Mouse (Mus musculus) bone marrow, adult 2 months (tissue): ENCODE results near the gene Sprr2a1. TPM values are rescaled to one million over a fixed set of nuclear protein-coding genes. Genes with fewer than 3 reads are reported as not detected.
"Not testable (repeated sequence)": the region's sequence is repeated elsewhere in the genome, so short reads cannot be mapped to it uniquely, and the experiment has no call there.

Experiments used
- H3K27ac ChIP-seq: fragments of 200-500 bp; 2 replicates; pipeline ENCODE4 v1.5.1; 2012; ENCODE audit warnings: low read depth, mild to moderate bottlenecking, control low read depth, inconsistent platforms, low read length; ENCODE audit not compliant: control insufficient read depth, poor library complexity, insufficient read depth
- H3K4me1 ChIP-seq: fragments of 200-500 bp; 2 replicates; pipeline ENCODE4 v1.6.1; 2011; ENCODE audit warnings: low read length; ENCODE audit not compliant: control insufficient read depth, insufficient read depth
- H3K4me3 ChIP-seq: fragments of 200-500 bp; replicated peaks from 2 replicates; pipeline ENCODE3; 2011; ENCODE audit warnings: mild to moderate bottlenecking, low read depth, low read length, control low read depth; ENCODE audit not compliant: control insufficient read depth
- CTCF ChIP-seq: fragments of 200-500 bp; IDR thresholded peaks from 2 replicates; pipeline ENCODE4 v1.5.1; 2011; ENCODE audit warnings: low read length, control low read depth; ENCODE audit not compliant: control insufficient read depth, insufficient read depth
- POLR2A ChIP-seq: fragments of 200-500 bp; IDR thresholded peaks from 2 replicates; pipeline ENCODE4 v1.6.1; 2011; ENCODE audit warnings: low read depth, mild to moderate bottlenecking, control low read depth, low read length, borderline replicate concordance; ENCODE audit not compliant: control insufficient read depth
- WGBS: fragments of 180-500 bp; shearing (Covaris S2); methylation state at CpG from one replicate; pipeline ENCODE4 v1.1.7; 2018; 5-methylcytosine and 5-hydroxymethylcytosine counted together
- polyA plus RNA-seq: library from polyadenylated mRNA; stranded (reverse); fragments of >200 nt; gene quantifications from 2 replicates; pipeline ENCODE4 v1.2.4, GENCODE M21; 2011; ENCODE audit warnings: low replicate concordance; ENCODE audit not compliant: missing spikeins, insufficient read depth, insufficient read length

Gene Sprr2a1
- polyA plus RNA-seq, result not detected in 2 replicates

DNA sequence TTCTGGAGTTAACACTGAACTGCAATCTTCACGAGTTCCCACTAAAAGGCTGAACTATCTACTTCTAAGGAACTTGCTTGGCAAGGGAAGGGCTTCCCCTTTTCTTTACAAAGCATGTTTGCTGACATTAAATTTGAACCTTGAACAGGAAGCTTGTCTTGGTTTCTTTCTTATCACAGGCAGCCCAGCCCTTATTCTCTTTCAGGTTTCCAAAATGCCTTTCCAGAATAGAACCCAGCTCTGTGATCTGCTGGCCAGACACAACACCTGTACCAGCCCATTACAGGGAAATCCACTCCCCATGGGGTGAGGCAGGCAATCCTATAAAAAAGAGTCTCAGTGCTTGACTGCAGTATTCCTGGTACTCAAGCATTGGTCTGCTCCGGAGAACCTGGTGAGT is at the start of gene Sprr2a1, which contains the start of gene Sprr2a2:
Gene Sprr2a1, plus strand, starts transcription at position 231 of the 400 bp plus-strand sequence.
Gene Sprr2a2, plus strand, starts transcription at position 352 of the 400 bp plus-strand sequence.
- not testable (repeated sequence) for H3K27ac ChIP-seq, H3K4me3 ChIP-seq, H3K4me1 ChIP-seq
- no CpG with 5 or more reads among the region's 2 CpGs for WGBS

DNA sequence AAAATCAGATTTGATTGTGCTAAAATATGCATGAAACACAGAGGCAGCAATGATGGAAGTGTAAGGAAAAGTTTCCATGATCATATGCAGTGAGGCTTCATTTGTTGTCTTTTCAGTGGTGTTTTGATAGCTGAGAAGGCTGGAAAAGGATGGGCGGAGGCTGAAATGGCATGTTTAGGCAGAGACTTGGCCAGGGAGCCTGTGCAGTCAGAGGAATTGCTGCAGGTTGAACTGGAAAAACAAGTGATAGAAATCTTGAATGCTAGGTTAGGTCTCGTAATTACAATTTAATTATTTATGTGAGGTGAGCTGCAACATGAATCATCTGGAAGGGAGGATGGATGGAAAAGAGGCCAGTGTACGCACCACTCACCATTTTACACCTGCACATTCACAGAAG is 45.8 kb upstream of the Sprr2a1 start:
- TF ChIP-seq POLR2A, result no peak
- no peak for TF ChIP-seq CTCF
- WGBS, result 82% methylated on average over 3 of the region's 3 CpGs
- no peaks in the 10 kb centered on the region for H3K4me1 ChIP-seq
- no peak overlapping the region for H3K27ac ChIP-seq
- H3K4me3 ChIP-seq, result no peak overlapping the region

DNA sequence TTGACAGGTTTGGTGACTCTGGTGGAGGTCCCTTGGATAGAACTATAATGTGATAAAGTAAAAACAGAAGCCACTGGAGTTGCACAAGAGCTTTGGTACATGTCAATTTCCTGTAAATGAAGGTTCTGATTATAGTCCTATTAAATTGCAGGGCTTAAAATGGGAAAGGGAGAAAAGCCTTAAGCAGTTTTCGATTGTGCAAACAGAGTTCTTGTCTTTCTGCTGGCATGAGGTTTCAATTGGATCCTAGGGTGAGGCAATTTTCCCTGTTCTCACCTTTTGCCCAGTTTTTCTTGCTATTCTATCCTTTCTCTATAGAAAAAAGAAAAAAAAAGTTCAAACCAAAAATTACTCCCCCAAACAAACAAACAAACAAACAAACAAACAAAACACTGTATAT is 38.7 kb upstream of the Sprr2a1 start:
- H3K4me1 ChIP-seq, result no peaks in the 10 kb centered on the region
- TF ChIP-seq POLR2A, result no peak
- TF ChIP-seq CTCF, result no peak
- H3K27ac ChIP-seq, result no peak overlapping the region
- WGBS, result 74% methylated on average over 1 of the region's 1 CpGs
- no peak overlapping the region for H3K4me3 ChIP-seq

DNA sequence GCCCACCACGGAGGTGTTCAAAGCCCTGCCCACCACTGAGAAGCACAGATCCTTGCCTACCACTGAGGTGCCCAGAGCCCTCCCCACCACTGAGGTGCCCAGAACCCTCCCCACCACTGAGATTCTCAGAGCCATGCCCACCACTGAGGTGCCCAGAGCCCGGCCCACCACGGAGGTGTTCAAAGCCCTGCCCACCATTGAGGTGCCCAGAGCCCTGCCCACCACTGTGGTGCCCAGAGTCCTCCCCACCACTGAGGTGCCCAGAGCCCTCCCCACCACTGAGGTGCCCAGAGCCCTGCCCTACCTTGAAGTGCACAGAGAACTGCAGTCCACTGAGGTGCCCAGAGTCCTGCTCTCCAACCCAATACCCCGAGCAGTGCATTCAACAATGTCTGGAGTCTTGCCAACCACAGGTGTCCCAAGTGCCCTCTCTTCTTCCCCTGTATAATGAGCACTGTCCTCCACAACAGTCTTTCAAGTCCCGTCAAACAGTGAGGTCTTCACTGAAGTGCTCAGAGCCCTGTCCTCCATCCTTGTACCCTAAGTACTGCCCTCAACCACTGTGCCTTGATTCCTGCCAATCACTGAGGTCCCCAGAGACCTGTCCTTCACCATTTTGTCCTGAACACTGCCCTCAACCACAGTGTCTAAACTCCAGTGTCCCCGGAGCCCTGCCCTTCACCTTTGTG is 19.9 kb upstream of the Sprr2a1 start:
- Histone ChIP-seq H3K4me1 (no peaks in the 10 kb centered on the region), H3K4me3 (no peak overlapping the region), H3K27ac (no peak overlapping the region)
- TF ChIP-seq CTCF (no peak), POLR2A (no peak)
- 77% methylated on average over 6 of the region's 6 CpGs for WGBS

DNA sequence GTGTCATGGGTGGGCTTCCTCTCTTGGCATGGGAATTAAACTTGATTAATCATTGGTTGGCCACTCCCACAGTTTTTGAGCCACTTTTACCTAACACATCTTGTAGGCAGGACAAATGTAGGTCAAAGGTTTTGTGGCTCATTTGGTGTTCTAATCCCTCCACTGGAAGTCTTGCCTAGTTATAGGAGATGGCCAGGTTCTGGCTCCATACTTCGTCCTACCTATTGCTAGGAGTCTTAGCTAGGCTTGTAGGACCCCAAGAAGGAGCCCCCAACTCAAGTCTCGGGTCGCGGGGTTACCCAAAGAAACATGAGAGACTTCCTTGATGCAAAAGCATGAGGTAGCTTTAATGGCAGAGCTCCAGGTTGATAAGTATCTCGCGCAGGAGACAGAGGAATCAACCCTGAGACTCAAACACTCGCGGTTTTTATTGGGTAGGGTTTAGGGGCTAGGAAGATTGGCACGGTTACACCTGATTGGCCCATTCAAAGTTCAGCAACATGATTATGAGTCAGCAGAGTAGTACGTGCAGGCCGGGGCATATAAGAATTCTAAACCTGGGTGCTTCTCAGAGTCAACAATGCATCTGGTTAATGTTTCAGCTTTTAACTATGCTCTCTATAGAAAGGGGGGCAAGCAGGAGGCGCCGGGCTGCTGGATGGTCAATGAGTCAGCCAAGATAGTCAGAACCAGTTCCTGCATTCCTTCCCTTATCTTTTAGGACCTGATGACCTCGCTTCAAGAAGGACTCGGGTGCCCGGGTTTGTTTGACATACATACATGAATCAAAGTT is 4.3 kb upstream of the Sprr2a1 start:
- not testable (repeated sequence) for H3K27ac ChIP-seq, H3K4me1 ChIP-seq, H3K4me3 ChIP-seq
- WGBS, result no CpG with 5 or more reads among the region's 16 CpGs

DNA sequence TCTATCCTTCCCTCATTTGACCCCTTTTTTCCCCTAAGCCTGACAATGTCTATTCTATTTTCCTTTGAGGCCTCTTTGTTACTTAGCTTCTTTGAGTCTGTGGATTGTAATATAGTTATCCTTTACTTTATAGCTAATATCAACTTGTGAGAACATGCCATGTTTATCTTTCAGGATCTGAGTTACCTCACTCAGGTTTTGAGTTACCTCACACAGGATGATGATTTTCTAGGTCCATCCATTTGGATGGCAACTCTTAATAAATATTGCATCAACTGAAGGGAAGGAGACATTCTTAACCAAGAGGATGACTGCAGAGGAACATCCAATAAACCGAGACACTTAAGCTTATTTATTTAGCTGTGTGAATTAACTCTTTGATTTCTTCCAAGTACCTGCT is 3.5 kb upstream of the Sprr2a1 start:
- no CpG with 5 or more reads among the region's 1 CpGs for WGBS
- not testable (repeated sequence) for H3K4me1 ChIP-seq, H3K27ac ChIP-seq, H3K4me3 ChIP-seq

DNA sequence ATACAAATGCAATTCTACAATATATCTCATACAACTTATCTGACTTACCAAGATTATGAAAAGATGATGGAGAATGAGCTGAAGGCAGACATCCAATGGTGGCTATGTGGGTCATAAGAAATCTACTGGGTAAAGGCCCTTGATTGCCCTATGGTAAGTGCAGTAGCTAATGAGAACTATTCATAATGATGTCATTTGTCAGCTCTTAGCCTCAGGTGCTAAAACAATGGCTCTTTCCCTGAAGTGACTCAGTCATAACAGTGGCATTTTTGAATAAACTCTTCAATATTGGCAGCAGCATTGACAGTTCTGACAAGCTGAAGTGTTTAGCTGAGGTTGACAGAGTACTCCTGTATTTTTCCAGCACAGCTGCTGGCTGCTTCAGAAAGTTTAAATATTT is 1.9 kb upstream of the Sprr2a1 start:
- H3K4me1 ChIP-seq, H3K4me3 ChIP-seq, H3K27ac ChIP-seq: not testable (repeated sequence)

DNA sequence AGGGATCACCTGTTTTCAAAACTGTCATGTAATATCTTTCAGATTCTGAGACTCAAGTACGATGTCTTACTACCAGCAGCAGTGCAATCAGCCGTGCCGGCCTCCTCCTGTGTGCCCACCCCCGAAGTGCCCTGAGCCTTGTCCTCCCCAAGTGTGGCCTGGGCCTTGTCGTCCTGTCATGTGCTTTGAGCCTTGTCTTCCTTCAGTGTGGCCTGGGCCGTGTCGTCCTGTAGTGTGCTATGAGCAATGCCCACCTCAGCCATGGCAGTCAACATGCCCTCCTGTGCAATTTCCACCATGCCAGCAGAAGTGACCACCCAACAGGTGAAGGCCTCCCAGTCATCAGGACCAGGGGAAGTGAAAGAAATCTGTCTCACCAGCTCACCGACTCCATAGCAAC is 3.4 kb downstream of the Sprr2a1 start:
- not testable (repeated sequence) for H3K27ac ChIP-seq, H3K4me3 ChIP-seq
- WGBS, result no CpG with 5 or more reads among the region's 8 CpGs

DNA sequence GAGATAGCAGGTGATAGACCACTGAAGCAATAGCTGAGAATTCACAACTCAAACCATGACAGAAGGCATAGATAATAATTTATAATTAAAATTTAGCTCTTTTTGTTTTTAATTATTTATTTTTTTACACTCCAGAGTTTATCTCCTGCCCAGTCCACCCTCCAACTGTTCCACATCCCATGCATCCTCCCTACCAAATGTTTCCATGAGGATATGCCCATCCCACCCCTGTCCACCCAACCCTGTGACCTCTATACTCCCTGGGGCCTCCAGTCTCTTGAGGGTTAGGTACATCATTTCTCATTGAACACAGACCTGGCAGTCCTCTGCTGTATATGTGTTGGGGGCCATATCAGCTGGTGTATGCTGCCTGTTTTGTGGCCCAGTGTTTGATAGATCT is 8.1 kb downstream of the Sprr2a1 start:
- not testable (repeated sequence) for H3K27ac ChIP-seq, H3K4me1 ChIP-seq, H3K4me3 ChIP-seq

More for the DNA sequence above, 3.4 kb downstream of the Sprr2a1 start:
- H3K4me1 ChIP-seq, result not testable (repeated sequence)

DNA sequence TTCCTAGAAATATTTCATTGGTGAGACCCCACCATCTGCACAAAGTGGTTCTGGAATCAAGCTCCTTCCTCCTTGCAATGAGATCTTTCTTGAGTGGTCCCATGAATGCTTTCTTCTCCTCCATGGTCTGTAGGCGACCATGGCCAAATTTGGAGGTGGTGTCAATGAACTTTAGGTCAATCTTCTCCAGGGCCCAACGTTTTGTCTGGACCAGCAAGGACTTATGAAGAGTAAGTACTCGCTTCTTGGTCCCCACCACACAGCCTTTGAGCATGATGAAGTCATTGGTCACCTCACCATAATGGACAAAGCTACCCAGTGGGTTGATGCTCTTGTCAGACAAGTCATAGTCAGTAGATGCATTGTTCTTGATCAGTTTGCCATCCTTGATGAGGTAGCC is 11.8 kb downstream of the Sprr2a1 start:
- 52% methylated on average over 3 of the region's 3 CpGs for WGBS
- not testable (repeated sequence) for H3K4me3 ChIP-seq, H3K27ac ChIP-seq, H3K4me1 ChIP-seq

DNA sequence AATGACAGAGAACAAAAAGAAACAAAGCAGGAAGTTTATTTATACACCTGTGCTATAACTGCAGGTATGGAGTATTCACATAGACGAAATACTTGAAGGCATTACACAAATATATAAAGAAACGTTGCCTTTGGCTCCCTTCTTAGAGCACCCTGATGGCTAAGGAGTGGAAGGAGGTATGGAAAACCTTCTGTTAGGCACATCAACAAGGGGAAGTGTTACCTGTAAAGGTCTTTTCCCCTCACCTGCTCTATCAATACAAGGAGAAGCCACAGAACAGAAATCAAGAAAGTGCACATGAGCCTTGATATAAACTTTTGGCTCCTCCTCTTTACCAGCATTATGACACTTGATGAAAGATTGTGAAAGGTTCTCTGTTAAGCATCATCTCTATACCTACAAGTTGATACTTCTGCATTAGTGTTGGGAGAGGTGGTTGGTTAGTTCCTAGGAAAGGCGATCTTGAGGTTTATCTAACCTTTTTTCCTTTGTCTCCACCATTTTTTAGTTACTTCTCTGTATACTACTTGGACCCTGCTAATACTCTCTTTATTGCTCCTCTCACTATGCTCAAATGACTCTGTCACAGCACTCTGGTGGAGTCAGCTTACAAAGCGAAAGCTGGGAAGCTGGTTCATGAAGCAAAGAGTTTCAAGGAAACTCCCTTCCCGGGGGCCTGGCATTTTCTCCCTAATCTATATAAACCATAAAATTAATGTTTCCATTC is 21.0 kb downstream of the Sprr2a1 start:
- H3K4me1 ChIP-seq, H3K4me3 ChIP-seq, H3K27ac ChIP-seq: not testable (repeated sequence)
- no CpG with 5 or more reads among the region's 5 CpGs for WGBS

DNA sequence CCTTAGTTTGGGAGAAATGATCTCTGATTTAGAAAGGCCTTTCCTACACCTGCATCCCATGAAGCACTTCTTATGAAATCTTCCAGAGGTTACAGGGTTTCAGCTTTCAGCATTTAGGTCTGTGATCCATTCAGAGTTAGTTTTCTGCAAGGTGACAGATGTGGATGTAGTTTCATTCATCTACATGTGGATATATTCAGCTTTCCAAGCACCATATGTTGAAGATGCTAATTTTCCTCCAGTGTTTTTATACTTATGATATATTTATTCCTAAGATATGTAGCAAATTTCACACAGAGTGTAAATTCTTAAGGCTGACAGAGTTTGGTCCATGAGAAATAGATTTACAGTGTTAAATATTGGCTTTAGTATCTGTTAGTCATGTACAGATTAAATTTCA is 23.1 kb downstream of the Sprr2a1 start:
- H3K4me3 ChIP-seq, H3K27ac ChIP-seq, H3K4me1 ChIP-seq: not testable (repeated sequence)

DNA sequence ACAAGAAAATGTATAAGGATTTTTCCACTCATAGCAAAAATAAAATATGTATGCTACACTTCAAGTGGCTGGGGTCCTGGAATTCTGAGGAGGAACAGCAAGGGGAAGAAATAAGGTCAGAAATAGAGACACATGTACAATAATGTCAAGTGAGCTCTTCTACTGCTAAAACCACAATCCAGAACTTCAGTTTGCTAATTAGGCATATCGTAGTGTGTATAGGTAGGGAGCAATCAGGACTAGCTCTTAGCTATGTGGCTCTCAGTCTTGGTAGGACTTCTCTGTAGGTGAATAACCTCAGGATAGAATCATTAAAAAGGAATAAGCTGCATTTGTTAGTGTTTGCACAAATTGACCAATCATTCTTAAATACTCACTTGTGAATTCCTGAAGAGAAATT is 23.6 kb downstream of the Sprr2a1 start:
- H3K4me1 ChIP-seq, H3K4me3 ChIP-seq, H3K27ac ChIP-seq: not testable (repeated sequence)
- WGBS, result no CpG with 5 or more reads among the region's 1 CpGs
